Mouse (Mus musculus) embryonic fibroblast, embryonic 13.5 days (primary cell): ENCODE data around the gene Pdk4. TPM values are rescaled to one million over a fixed set of nuclear protein-coding genes. Genes with fewer than 3 reads are reported as not detected.
A peak's percentile ranks its signal among the peaks of the same experiment; 100 is the strongest.

ENCODE experiments used
- H3K27ac ChIP-seq: 2 replicates; pipeline ENCODE4 v1.5.1; 2012; ENCODE audit warnings: low read length, control low read depth, inconsistent platforms; ENCODE audit not compliant: insufficient read depth
- H3K4me1 ChIP-seq: 2 replicates; pipeline ENCODE4 v1.6.1; 2011; ENCODE audit warnings: low read length; ENCODE audit not compliant: control insufficient read depth, insufficient read depth
- H3K4me3 ChIP-seq: 2 replicates; pipeline ENCODE4 v1.5.1; 2011; ENCODE audit warnings: mild to moderate bottlenecking, control low read depth, low read length; ENCODE audit not compliant: insufficient read depth
- CTCF ChIP-seq: IDR thresholded peaks from 2 replicates; pipeline ENCODE4 v1.5.1; 2011; ENCODE audit warnings: mild to moderate bottlenecking, control low read depth, low read length, moderate library complexity, borderline replicate concordance; ENCODE audit not compliant: insufficient read depth
- POLR2A ChIP-seq: IDR thresholded peaks from 2 replicates; pipeline ENCODE4 v1.6.1; 2011; ENCODE audit warnings: low read depth, mild to moderate bottlenecking, control low read depth, low read length, moderate library complexity
- polyA plus RNA-seq: library from polyadenylated mRNA; stranded (reverse); fragments of >200 nt; gene quantifications from 2 replicates; pipeline ENCODE4 v1.2.4, GENCODE M21; 2011; ENCODE audit warnings: low read depth; ENCODE audit not compliant: missing spikeins, insufficient read length

The Pdk4 gene
- 8.5 and 10.0 TPM in 2 replicates for polyA plus RNA-seq

DNA sequence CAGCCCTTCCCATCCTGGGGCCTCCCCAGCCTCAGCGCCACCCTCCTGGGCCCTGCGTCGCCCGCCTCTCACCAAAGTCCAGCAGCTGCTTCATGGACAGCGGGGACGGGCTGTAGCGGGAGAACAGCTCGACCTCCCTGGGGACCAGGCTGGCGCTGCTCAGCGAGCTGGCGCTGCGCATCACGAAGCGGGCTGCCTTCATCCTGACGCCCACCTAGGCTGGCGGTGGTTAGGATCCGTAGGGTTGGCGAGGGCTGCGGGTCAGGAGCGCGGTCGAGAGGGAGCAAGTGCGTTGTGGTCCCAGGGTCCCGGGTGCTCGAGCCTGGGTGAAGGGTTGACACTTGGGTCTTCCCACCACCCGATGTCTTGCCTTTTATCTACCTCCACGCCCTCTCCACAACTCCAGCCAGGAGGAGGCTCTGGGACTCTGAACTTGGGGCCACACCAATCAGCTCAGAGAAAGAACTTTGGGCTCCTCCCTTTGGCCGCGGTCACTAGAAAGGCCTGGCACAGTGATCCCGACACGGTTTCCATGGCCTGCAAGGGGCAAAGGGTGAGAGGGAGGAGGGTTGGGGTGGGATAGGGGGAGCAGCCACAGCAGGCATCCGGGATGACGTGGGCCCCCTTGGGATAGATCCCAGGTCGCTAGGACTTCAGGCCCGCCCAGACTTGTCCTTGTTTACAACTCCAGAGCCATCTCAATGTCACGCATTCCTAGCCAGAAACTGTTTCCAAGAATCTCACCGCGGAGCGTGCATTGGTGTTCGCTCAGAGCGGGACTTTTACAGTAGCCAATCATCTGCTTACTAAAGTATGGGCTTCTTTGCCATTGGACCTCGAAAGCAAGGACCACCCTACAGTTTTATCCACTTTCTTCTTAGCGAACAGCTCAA lies at the start of gene Pdk4:
TSS of gene Pdk4 (minus strand) at position 349 of the 893 bp plus-strand sequence.
- no peak for TF ChIP-seq CTCF
- TF ChIP-seq POLR2A = peak; percentile 51; the same call in 1 of the 2 replicates
- no peaks in the 10 kb centered on the region for H3K4me1 ChIP-seq
- H3K4me3 ChIP-seq = peak within 1 kb of the TSS; percentile 44
- 0 out of 2 replicates have a peak within 1 kb of the TSS, but pooled peaks have one; percentile 9 for H3K27ac ChIP-seq

DNA sequence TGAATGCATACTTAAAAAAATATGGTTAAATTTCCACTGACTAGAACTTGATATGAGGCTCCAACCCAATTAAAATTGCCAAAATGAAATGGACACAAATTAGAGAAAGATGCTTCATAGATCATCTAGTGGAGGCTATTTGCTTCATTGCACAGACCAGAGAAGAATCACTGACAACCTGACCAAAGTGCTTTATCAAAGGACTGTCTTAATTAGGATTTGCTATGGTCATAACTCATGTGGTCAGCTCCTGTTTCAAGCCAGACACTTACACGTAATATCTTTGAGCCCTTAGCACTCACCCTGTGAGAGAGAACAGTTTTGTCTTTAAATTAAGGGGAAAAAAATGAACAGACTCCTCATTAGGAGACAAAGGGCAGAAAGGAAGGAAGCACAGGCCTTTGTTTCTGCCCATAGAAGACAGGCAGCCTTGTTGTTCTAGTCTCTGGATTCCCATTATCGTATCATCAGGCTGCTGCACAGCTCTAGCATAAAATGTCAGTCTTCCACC lies 41.8 kb upstream of the Pdk4 start:
- TF ChIP-seq POLR2A (no peak), CTCF (no peak)
- no peaks in the 10 kb centered on the region for H3K4me1 ChIP-seq
- H3K27ac ChIP-seq = no peak overlapping the region

DNA sequence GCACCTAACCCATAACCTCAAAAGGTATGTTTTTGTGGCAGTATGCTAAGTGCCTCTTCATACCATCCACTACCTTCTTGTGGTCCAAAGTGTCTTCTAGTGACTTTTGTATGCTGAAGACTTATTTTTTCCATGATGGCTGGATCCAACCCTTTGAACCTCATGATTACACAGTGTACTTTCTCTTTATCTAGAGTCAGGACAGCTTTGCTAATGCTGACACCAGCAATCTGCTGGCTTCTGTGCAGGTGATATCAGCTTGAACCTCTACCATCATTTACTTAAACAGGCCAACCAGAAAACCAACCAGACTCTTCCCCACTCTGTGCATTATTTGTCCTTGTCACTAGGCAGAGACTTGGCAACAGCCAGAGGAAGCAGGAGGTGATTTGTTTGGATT lies 39.6 kb upstream of the Pdk4 start:
- Histone ChIP-seq H3K4me3 (no peak overlapping the region), H3K4me1 (no peaks in the 10 kb centered on the region), H3K27ac (no peak overlapping the region)
- no peak for TF ChIP-seq CTCF

More for the DNA sequence above, 41.8 kb upstream of the Pdk4 start:
- H3K4me3 ChIP-seq = no peak overlapping the region

DNA sequence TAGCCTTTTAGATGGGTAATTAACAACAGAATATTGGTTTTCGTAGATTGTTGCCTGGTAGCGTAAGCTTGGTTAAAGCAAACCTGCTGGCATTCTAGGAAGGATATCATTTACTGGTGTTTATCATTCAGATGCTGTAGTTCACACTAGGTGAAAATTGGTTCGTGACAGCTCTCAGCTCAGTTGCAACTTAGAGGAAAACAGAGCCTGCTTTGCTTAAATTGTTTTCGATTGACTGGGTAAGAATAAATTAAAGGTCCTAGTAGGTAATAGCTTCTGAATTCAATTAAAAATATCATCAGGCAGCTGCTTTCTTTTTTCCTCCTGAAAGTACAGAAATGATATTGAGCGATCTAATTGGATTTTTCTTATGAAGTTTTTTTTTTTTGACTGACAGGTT lies 21.0 kb upstream of the Pdk4 start:
- Histone ChIP-seq H3K4me3 (no peak overlapping the region), H3K27ac (no peak overlapping the region), H3K4me1 (no peaks in the 10 kb centered on the region)
- TF ChIP-seq POLR2A = no peak
- TF ChIP-seq CTCF = no peak

DNA sequence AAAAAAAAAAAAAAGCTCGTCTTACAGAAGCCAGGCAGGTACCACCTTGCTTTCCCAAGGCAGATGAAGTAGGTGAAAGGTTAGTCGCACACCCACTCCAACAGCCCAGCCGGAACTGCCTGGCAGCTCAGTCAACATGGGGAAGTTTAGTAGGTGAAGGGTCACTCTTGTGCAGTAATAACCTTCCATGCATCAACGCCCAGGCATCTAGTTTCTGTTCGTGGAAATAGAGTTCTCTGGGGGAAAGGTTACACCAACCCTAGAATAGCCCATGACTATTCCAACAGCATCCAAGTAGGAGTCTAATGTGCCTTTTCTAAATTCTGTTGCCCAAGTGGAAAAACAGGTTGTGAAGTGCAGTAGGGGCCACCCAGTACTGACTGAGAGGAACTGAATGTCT lies 13.6 kb upstream of the Pdk4 start:
- H3K4me1 ChIP-seq = peaks cover 3% of the 10 kb centered on the region; the same call in 1 of the 2 replicates

DNA sequence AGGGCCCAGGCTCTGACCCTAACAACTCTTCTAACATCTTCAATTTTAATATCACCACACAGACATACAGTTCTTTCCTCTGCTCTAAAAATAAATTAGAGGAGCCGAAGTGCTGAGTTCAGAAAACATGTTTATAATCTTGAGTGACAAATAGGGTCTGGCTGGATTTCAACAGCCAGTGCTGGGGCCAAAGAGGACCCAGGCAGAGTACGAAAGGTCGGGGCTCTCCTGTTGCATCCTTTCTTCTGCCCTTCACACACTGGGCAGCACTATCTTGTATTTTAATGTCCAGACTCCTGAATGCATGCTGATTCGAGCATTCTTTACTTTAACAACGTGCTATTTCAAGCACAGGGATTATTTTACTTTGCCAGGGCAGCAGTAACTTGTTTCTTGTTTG lies 13.2 kb upstream of the Pdk4 start:
- no peak overlapping the region for H3K27ac ChIP-seq
- H3K4me3 ChIP-seq = no peak overlapping the region
- TF ChIP-seq CTCF (no peak), POLR2A (no peak)
- peaks cover 3% of the 10 kb centered on the region; the same call in 1 of the 2 replicates for H3K4me1 ChIP-seq

More for the DNA sequence above, 13.6 kb upstream of the Pdk4 start:
- TF ChIP-seq CTCF (no peak), POLR2A (no peak)
- H3K27ac ChIP-seq = no peak overlapping the region
- H3K4me3 ChIP-seq = no peak overlapping the region

DNA sequence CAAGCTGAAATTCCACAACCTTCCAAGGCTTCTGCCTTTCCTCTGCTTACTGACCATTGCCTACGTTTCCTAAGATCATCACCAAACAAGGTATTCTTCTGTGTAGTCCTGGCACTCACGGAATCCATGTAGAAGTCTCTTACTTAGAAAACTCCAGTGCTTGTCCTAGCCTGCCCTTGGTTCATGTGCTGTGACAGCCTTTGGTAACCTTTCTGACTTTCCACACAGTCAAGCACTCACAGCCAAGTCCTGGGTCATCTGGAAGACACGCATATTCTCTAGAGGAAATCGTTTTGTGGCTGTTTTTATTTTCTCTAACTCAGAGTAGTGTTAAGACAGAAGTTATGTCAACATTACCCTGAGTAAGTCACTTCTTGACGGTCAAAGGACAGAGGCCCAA lies 11.7 kb upstream of the Pdk4 start:
- TF ChIP-seq POLR2A (no peak), CTCF (no peak)
- H3K27ac ChIP-seq = no peak overlapping the region
- peaks cover 3% of the 10 kb centered on the region; the same call in 1 of the 2 replicates for H3K4me1 ChIP-seq
- no peak overlapping the region for H3K4me3 ChIP-seq

DNA sequence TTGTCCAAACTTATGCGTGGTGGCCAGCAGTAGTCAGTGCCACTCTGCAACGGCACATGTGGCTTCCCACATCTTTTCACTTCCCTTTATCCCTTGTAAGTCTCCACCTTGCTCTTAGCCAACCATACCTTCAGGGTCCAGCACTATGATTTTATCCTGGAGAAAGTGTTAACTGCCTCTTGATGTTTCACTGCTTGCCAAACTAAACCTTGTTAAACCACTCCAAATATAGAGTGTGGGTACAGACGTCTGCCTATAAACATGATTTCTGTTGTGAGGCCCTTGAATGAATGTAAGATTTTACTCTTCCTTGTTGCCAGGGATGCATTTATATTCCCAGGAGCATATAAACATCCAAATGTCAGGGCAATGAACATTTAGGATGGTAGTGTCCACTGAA lies 10.2 kb upstream of the Pdk4 start:
- H3K4me1 ChIP-seq = peaks cover 3% of the 10 kb centered on the region; the same call in 1 of the 2 replicates
- no peak overlapping the region for H3K4me3 ChIP-seq
- no peak for TF ChIP-seq POLR2A
- no peak overlapping the region for H3K27ac ChIP-seq

DNA sequence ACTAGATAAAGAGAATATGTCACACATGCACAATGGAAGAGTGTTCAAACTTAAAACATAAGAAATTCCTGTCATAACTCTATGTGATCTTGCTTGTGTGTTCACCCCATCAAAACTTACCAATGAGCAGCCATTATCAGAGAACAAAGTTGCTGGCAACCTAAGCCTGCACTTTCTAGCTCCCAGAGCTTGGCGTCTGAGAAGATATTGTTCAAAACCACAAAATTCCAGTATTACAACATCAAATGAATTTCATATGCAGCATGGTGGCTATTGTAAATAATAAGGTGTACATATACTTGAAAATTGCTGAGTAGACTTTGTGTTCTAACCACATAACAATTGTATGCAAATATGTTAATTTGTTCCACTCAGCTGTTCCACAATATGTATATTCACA lies 6.7 kb upstream of the Pdk4 start:
- Histone ChIP-seq H3K4me3 (no peak overlapping the region), H3K4me1 (no peaks in the 10 kb centered on the region), H3K27ac (no peak overlapping the region)
- TF ChIP-seq CTCF = no peak
- no peak for TF ChIP-seq POLR2A

DNA sequence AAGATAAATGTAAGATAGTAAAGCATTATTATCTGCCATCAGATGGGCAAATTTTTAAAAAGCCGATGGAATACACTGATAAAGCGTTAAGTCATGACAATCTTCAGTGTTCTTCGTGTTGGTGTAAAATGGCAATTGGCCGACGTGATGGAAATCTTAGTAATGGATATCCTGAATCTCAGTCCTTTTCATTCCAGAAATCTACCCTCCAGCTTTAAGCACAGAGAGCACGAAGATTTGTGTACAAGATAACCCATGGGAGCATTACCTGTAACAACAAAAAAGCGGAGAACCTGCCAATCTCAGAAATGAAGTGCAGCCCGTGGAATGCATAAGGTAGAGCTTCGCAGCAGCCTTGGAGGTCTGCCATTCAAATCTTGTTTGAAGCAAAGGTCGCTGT lies 5.4 kb upstream of the Pdk4 start:
- TF ChIP-seq POLR2A = no peak
- no peak for TF ChIP-seq CTCF
- H3K4me3 ChIP-seq = no peak overlapping the region
- H3K27ac ChIP-seq = no peak overlapping the region
- no peaks in the 10 kb centered on the region for H3K4me1 ChIP-seq
